Mouse (Mus musculus) frontal cortex, adult 2 months (tissue): ENCODE results near the gene Ces1c. TPM values are rescaled to one million over a fixed set of nuclear protein-coding genes. Genes with fewer than 3 reads are reported as not detected.
A peak's percentile ranks its signal among the peaks of the same experiment; 100 is the strongest.

Experiments
- DNase-seq, 2 experiments: peaks; one replicate each; pipeline ENCODE4 v3.0.0; 2022; ENCODE audit warnings: low spot score in 1 of 2; ENCODE audit errors: extremely low spot score in 1 of 2
- polyA plus RNA-seq: library from polyadenylated mRNA; depleted of rRNA; stranded (reverse); fragments of >200 nt; gene quantifications from 2 replicates; pipeline ENCODE4 v1.2.3, GENCODE M21; 2012; rRNA removed

Gene Ces1c
- 0.08 TPM in 1 of 2 replicates, not detected in the other for polyA plus RNA-seq

DNA sequence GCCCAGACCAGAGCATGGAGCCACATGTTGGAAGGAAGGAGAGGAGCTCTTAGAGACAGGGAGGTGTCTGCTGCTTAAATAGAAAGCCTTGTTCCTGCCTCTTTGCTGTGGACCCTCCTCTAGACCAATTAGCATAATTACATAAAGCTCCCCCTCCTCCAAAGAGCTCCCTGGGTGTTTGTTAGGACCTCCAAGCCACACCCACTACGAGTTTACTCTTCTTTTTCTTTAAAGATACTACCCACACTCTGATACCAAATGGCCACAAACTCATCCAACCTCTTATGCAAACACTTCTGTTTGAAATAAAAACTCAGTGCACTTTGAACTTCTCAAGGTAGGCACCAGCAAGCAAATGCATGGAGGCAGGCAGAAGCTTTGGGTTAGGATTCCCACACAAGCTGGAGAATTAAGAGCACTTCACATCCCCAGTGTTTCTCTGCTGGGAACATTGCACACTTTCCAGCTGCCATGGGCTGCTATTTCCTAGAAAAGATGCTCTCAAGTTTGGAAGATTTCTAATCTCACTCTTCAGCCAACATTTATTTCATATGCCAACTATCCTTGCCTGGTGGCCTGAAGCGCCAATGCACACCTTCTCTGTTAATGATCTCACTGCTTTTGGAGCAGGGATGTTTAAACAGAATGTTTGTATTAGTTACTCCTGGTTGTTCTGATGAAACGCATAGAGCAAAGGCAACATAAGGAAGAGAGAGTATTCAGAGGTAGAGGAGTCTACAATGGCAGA lies at the start of gene Ces1c:
Gene Ces1c (minus strand): TSS at position 51 of the 748 bp plus-strand sequence.
- DNase-seq: peak in 1 of 2 experiments; percentile 4

DNA sequence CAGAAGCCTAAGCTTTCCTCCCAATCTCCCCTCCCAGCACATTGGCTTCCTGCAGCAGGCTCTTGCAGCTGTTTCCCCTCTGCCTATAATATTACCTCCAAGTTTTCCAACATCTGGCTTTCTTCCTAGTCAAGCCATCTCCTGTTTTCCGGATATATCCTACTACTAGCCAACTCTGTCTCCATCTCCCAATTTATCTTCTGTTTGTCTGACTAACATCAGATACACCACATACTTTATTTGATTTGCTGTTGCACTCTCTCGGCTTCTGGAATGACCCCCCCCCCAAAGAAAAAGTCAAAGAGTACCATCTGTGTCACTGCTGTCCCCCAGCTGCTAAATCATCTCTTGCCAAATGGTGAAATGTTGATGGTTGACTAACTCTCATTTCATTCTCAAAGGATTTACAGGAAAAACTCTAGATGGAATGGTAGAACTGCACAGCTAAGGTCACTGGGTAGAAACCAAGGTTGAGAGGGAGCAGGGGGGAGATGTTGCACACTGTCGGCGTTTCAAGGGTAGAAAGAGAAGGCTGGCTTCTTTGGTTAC lies 49.6 kb upstream of the Ces1c start:
- no peak for DNase-seq

DNA sequence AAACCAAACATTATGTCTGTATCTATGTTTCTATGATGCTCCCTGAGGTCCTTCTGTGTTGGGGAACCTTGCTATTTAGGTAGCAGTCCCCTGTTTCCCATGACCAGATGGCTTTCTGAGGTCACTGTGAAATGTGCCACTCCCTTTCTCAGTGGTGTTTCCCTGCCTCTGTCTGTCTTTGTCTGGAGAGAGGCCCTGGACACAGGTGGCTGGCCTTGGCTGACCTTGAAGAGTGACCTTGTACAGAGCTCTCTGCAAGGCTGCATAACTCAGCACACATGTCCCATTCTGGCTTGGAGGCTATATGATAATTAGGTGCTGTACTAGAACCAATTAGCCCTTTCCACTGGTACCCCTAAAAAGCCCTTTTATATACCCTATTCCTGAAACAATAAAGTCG lies 45.5 kb upstream of the Ces1c start:
- DNase-seq: no peak

DNA sequence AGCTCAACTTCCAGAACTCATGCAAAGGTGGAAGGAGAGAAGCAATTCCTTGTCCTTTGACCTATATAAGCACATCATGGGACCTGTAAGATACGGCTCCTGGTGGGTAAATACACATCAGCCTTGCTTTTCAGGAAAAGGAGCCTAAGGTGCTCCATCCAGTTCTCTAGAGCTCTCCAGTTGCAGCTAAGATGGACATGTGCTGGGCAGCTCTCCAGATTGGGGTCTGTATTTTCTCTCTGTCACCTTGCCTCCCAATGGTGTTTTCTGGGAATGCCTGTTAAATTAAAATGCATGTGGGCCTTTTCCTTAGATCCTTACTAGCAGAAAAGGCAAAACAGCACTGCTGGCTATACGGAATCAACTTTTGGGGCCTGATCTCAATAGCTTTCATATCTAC lies 43.5 kb upstream of the Ces1c start:
- no peak for DNase-seq

DNA sequence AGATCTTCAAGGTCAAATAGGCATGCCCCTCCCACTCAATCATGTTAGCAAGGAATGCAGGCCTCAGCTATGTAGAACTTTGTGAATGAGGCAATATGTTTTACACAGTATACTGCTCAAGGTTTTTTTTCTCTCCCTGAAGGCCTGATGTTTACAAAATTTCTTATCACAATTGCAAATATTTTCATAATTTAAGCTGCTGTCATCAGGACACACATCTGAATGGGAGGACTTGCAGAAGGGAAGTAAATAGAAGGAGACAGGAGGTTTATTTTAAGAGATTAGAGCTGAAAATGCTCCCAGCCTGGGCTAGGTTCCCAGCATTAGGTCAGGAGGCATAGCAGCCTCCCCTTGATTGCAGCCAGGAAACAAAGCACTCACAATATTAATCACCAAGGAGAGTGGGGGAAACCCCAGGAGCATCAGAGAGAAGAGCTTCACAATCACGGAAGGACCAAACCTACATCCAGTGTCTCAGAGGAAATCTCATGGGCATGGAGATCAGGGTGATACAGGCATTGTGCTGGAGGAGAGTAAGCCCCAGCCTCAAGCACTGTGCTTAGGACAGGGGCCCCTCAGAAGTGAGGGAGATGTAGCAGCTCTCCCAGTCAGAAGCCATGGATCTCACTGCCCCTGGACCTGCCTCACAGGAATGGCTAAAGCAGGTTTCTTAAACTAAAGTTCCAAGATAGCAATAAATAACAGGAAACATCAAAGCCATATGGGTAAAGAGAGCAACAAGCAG lies 40.9 kb upstream of the Ces1c start:
- DNase-seq: no peak

DNA sequence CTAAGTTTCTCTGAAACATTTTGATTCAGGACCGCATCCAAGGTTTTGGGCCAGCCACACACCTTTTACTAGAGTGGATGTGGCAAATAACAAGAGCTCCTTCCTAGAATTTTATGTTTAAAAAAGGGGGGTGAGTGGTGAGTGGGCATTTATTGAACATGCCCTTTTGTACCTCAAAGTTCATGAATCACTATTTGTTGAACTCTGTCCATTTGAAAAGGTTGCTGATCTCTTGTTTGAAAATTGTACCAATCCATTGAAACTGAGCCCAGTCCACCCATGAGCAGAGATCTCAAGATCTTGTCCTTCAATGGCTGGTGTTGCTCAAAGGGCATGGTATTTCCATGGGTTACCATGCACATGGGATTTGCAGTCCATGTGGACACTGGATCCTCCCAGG lies 32.3 kb upstream of the Ces1c start:
- DNase-seq: no peak

DNA sequence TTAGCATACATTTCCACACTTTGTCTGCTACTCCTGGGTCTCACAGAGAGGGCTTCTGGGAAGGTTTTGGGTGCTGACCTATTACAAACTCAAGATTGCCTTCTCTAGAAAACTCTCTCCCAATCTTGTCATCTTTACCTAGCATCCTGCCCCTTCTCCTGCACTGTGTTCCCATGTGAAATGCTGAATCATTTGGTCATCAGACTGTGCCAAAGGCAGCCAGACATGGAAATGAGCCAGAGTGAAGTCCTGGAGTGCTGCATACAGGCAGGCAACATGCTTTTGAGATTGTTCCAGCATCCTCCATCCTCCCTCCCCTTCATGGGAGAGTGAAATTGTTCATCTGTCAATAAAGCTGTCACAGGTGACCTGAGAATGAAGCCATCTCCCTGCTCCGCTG lies 20.3 kb upstream of the Ces1c start:
- no peak for DNase-seq

DNA sequence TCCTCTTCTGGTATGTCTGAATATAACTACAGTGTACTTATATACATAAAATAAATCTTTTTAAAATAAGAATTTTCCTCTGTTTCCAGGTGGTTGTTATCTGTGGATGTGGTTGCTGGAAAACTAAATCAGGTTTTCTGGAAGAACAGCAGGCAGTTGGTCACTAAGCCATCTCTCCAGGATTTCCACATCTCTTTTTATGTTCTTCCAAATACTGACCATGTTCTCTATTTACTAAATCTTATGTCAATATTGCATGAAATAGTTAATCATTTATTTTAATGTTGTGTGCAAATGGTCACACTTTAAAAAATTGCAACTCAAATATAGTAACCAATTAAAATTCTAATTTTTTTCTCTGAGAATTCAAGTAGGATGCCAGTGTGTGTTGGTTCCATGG lies 16.2 kb upstream of the Ces1c start:
- DNase-seq: no peak

DNA sequence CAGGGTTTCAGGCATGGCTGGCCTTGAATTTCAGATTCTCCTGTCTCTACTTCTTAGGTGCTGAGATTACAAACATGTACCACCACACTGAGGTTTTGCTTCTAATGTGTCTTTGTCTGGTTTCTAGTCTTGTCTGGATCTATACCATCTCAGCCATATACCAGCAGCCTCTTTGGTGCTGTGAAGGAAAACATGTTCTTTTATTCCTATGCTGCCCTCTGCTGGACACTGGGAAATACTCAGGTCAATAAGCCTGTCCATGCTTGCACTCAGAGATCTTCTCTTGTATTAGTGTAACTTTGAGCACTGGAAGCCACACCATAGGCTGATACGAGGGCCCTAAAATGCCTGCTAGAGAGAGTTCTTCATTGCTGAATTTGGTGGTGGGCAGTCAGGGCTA lies 9.6 kb upstream of the Ces1c start:
- DNase-seq: peak; percentile 2 to 76

DNA sequence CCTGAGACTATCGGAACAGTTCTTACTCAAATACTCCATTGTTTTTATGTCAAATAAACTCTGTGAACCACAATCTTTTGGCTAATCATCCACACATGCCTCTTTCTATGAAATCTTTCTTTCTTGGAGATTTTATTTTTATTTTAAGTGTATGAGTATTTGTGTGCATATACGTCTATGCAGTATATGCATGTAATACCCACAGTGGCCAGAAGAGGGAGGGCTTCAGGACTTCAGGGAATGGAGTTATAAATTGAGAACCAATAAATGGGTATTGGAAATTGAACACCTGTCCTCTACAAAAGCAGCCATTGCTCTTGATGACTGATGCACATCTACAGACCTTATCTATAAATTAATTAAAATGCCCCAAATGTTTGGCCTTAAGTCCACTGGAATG lies 1.1 kb upstream of the Ces1c start:
- no peak for DNase-seq

DNA sequence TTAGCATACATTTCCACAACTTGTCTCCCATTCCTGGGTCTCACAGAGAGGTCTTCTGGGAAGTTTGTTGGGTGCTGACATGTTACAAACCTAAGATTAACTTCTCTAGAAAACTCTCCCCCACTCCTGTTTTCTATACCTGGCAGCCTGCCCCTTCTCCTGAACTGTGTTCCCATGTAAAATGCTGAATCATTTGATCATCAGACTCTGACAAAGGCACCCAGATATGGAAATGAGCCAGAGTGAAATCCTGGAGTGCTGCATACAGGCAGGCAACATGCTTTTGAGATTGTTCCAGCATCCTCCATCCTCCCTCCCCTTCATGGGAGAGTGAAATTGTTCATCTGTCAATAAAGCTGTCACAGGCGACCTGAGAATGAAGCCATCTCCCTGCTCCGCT lies 4.6 kb downstream of the Ces1c start:
- peak in 1 of 2 experiments; percentile 22 for DNase-seq

DNA sequence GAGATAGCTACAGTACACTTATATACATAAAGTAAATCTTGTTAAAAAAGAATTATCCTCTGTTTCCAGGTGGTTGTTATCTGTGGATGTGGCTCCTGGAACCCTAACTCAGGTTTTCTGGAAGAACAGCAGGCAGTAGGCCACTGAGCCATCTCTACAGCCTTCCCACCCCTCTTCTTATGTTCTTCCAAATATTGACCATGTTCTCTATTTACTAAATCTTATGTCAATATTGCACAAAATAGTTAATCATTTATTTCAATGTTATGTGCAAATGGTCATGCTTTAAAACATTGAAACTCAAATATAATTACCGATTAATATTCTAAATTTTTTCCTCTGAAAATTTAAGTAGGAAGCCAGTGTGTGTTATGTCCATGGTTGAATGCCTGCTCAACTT lies 9.1 kb downstream of the Ces1c start:
- no peak for DNase-seq

DNA sequence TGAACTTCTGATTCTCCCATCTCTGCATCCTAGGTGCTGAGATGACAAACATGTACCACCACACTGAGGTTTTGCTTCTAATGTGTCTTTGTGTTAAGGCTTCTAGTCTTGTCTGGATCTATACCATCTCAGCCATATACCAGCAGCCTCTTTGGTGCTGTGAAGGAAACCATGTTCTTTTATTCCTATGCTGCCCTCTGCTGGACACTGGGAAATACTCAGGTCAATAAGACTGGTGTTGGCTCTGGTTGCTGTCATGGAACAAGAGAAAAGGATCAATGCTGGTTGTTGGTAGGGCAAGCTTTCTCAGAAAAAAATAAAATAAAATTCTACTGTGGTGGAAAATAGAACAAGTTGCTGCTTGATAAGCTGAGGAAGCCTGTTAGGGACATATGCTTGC lies 35.7 kb downstream of the Ces1c start:
- peak in 1 of 2 experiments; percentile 74 for DNase-seq

DNA sequence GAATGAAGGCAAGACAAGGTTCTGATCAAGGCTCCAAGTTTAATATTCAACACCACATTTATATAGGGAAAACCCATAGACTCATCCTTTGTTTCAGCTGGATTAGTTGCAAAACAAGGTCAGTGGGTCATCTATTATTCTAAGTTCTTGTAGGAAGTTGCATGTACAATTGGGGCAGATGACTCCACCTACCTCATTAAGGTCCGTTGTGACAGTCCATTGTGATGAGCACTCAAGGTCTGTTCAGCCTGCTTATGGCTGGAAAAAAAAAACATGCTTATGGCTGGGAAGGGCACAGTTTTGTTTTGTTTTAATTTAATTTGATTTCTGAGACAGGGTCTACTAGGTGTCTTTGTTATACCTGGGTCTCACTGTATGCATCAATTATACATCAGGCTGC lies 39.8 kb downstream of the Ces1c start:
- DNase-seq: no peak

DNA sequence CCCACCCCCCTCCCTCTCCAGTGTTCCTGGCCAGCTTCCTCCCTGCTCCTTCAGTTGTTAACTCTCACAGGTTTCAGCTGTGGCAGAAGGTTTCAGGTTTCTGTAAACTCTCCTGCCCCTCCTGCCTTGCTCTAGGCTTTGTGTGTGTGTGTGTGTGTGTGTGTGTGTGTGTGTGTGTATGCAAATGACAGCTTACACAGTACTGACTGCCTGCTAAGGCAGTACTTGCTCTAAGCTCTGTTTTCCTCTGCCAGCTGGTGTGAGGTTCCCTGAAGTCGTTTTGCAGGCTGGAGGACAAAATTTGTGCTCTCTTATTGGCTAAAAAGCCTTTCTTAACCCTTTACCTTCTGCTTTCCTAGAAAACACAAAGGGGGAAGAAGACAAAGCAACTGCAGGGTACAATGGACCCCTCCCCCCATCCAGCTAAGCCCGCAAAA lies 42.4 kb downstream of the Ces1c start:
- no peak for DNase-seq

DNA sequence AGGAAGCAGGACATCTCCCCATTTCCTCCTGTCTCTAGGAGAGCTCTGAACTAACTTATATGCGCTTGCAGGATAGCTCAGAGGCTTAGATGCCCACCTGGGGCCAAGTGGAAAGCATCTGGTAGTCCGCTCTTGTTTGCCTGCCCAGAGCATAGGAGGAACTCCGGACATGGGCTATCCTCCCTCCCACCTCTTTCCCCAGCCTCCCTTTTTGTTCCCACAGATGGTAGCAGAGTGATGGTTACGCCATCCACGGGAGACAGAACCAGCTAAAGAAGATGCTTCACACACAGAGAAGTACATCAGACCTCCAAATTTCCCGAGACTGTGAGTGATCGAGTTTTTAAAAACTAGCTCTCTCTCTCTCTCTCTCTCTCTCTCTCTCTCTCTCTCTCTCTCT lies 42.9 kb downstream of the Ces1c start:
- DNase-seq: no peak

DNA sequence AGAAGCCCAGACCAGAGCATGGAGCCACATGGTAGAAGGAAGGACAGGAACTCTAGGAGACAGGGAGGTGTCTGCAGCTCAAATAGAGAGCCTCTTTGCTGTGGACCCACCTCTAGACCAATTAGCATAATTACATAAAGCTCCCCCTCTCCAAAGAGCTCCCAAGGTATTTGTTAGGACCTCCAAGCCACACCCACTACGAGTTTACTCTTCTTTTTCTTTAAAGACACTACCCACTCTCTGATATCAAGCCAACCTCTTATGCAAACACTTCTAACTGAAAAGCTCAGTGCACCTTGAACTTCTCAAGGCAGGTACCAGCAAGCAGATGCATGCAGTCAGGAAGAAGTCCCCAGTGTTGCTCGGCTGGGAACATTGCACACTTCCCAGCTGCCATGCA lies 51.2 kb downstream of the Ces1c start, which contains the start of gene Ces1b:
Gene Ces1b (minus strand): TSS at position 131 of the 400 bp plus-strand sequence.
- DNase-seq: no peak

DNA sequence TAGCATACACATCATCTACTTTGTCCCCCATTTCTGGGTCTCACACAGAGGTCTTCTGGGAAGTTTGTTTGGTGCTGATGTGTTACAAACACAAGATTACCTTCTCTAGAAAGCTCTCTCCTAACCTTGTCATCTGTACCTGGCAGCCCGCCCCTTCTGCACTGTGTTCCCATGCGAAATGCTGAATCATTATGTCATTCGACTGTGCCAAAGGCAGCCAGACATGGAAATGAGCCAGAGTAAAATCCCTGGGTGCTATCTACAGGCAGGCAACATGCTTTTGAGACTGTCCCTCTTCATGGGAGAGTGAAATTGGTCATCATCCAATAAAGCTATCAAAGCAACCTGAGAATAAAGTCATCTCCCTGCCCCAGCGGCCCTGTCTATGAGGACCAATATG lies 55.8 kb downstream of the Ces1c start:
- no peak for DNase-seq

DNA sequence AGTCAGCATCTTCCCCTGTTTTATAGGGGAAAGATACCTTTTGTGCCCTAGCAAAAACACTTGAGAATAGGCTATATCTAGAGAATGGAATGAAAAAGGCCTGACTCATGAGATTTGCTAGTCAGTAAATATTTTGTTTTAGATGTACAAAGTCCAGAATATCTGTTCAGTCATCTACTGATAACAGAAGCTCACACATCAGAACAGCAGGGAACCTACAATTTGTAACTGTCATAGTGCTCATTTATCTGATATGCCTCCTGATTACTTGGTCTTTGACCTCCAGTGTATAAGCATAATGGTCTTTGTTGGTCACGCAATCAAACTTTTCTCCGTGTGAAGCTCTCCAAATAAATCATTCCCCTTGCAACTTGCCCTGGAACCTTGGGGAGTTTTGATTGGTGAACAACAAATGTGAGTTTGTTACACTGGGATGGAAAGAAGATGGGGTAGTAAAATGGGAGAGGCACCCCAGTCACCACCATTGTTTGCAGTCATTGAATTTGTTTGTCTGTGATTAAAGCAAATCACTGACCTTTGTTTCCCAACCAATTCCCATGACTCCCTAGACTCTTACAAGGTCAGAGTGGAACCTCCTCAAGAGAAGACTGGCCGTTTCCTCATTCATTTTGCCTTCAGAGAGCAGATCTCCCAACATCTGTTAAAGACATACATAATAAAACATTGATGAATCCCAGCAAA lies 67.5 kb downstream of the Ces1c start:
- no peak for DNase-seq

DNA sequence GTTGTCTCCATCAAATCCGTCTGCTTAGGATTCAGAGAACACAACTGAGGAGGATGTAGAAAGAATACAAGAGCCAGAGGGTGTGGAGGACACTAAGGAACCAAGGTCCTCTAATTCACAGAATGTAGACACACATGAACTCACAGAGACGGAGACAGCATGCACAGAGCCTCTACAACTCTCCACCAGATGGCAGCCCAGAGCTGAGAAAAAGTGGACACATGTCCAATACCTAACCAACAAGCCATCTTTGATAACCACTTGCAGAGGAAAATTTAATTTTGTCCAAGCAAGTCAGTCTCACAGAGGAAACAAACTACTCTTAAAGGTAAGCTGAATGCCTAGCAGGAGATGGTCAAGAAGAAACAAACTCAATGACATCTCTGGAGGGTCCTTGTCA lies 71.9 kb downstream of the Ces1c start:
- peak in 1 of 2 experiments; percentile 75 for DNase-seq

DNA sequence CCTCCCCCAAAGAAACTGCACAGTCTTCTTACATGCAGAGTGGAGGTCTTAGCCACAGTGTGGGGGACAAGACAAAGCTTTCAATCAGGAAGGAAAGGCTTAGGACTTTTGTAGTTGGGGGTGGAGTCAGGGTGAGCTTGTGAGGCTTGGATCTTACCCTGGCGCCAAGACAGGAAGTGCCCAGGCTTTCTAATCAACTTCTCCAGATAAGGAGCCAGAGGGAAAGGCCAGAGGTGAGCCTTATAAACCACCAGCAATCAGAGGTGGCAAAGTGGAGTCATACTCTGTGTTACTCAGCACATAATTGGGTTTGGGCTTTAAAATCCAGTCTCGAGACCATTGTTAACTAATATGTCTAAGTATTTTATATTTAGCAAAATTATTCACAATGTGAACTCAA lies 75.8 kb downstream of the Ces1c start:
- DNase-seq: no peak
